Mouse (Mus musculus) small intestine, adult 2 months (tissue): ENCODE measurements around the gene Mgarp.

Experiments
- CTCF ChIP-seq: fragments of 200-500 bp; IDR thresholded peaks from 2 replicates; pipeline ENCODE4 v1.5.1; 2012; ENCODE audit warnings: low read depth, mild to moderate bottlenecking, control low read depth, inconsistent platforms, low read length, moderate library complexity, mixed read lengths; ENCODE audit not compliant: insufficient replicate concordance, insufficient read length; ENCODE audit errors: extremely low read depth
- POLR2A ChIP-seq: fragments of 200-500 bp; IDR thresholded peaks from 2 replicates; pipeline ENCODE4 v1.6.1; 2012; ENCODE audit warnings: low read depth, mild to moderate bottlenecking, control low read depth, inconsistent platforms, low read length, moderate library complexity

DNA sequence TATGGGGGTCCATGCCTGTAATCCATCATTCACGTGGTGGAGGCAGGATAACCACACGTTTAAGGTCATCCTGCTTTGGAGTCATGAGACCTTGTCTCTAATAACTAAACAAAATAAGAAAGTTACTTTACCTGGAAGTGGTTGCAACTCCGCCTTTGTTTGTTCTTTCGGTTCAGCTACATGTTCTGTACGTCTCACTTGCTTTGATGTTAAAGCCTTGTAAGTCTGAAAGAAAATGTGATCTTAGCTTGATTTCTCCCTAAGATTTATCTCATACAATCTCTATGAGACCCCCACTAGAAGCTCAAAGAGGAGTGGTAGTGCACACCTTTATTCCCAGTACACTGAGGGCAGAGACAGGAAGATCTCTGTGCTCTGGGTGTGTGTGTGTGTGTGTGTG lies 5.4 kb downstream of the Mgarp start:
- TF ChIP-seq CTCF (no peak), POLR2A (no peak)
